Mouse (Mus musculus) brain, embryonic 14.5 days (tissue): ENCODE measurements around the gene Plet1.

ENCODE experiments used
- CTCF ChIP-seq: fragments of 200-500 bp; IDR thresholded peaks from 2 replicates; pipeline ENCODE4 v1.5.1; 2012; ENCODE audit warnings: inconsistent platforms, mild to moderate bottlenecking, moderate library complexity, borderline replicate concordance; ENCODE audit not compliant: insufficient read depth, insufficient read length; ENCODE audit errors: extremely low read depth
- POLR2A ChIP-seq: fragments of 200-500 bp; IDR thresholded peaks from 2 replicates; pipeline ENCODE4 v1.6.1; 2012; ENCODE audit warnings: mild to moderate bottlenecking, inconsistent platforms, borderline replicate concordance; ENCODE audit not compliant: poor library complexity, insufficient read depth, insufficient read length, severe bottlenecking; ENCODE audit errors: extremely low read depth

DNA sequence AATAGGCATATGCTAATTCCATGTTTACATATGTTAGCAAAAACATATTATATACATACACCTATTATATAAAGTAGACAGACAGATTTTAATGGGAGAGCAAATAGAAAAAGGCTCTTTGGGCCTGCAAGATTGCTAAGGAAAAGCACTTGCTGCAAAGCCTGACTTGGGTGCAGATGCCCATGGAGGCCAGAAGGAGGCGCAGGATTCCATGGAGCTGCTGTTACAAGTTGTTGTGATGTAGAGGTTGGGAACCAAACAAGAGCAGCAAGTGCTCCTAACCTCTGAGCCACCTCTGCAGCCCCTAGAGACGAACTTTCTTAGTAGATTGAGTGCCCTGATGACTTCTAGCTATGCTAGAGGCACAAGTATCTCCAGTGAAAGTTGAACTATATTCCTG lies 24.5 kb downstream of the Plet1 start:
- TF ChIP-seq CTCF (peak; percentile 61), POLR2A (no peak)
